ENCODE assay signal across 8 mouse cellular contexts in the genomic region with DNA sequence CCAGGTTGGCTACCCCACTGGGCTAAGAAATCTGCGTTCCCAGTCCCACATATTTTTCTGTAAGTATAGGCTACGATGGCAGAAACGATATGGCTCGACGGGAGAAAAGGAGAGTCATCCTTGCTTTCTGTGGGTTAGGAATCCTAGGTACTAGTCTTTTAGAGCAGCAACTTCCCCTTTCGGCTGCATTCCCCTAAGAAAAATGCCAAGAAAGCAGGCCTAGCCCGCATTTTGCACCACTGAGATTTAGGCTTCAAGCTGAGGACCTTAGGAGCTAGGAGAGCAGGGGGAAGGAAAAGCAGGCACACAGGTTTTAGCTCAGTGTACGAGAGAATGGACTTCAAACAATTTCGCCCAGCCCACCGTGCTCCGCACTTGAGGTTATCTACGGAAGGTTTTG. TPM values are rescaled to one million over a fixed set of nuclear protein-coding genes. Genes with fewer than 3 reads are reported as not detected.
DNase-seq lines count a peak whose midpoint lies in the region; ATAC-seq lines count a peak whose summit lies in the region.

No protein-coding gene starts in this region.

- H3K4me3 ChIP-seq in intestine, embryonic 15.5 days (replicated peaks) = peak overlapping the region; percentile 57
- peak overlapping the region; percentile 60 for H3K4me3 ChIP-seq in midbrain, embryonic 12.5 days

- H3K9ac ChIP-seq in intestine, embryonic 15.5 days = peak overlapping the region; percentile 39
- peak overlapping the region; percentile 81; the same call in 1 of the 2 replicates for H3K9ac ChIP-seq in midbrain, embryonic 12.5 days (replicated peaks)

- no peaks in the 10 kb centered on the region for H3K9me3 ChIP-seq in intestine, embryonic 15.5 days
- H3K9me3 ChIP-seq in midbrain, embryonic 12.5 days = no peaks in the 10 kb centered on the region

- H3K36me3 ChIP-seq in intestine, embryonic 15.5 days = no peaks in the 10 kb centered on the region
- no peaks in the 10 kb centered on the region for H3K36me3 ChIP-seq in midbrain, embryonic 12.5 days

- intact Hi-C loops in left cerebral cortex, postnatal 10 days (cut with DNase I) = no loop called here

- DNase-seq in CD4-positive, CD25-positive, alpha-beta regulatory T cell, adult 2 months (ENCODE audit: low read depth, low spot score) = peak; percentile 7
- peak; percentile 2 for DNase-seq in thymus, postnatal 25 days
- DNase-seq in thymus, adult 18-20 months = no peak
- no peak for DNase-seq in left cerebral cortex, postnatal 10 days (ENCODE audit: extremely low spot score in 1 of 2, low spot score in 2 of 2)
- DNase-seq in left cerebral cortex, adult 11 months (ENCODE audit: low spot score) = no peak

- no peak for ATAC-seq in CD4-positive, CD25-positive, alpha-beta regulatory T cell, adult 4 months
- no peak for ATAC-seq in intestine, embryonic 15.5 days
- no peak for ATAC-seq in midbrain, embryonic 12.5 days (ENCODE audit: low FRiP score, low read depth)

- H3K4me2 ChIP-seq in intestine, embryonic 15.5 days (replicated peaks) = peak overlapping the region; percentile 58
- H3K4me2 ChIP-seq in midbrain, embryonic 12.5 days (replicated peaks) = peak overlapping the region; percentile 58

- no peak overlapping the region for H3K27ac ChIP-seq in intestine, embryonic 15.5 days
- no peak overlapping the region for H3K27ac ChIP-seq in midbrain, embryonic 12.5 days (replicated peaks)

- WGBS in intestine, embryonic 15.5 days = 26% methylated on average over 12 of the region's 12 CpGs
- WGBS in midbrain, embryonic 12.5 days = 38% methylated on average over 12 of the region's 12 CpGs

- H3K27me3 ChIP-seq in intestine, embryonic 15.5 days (replicated peaks) = no peaks in the 10 kb centered on the region
- no peaks in the 10 kb centered on the region for H3K27me3 ChIP-seq in midbrain, embryonic 12.5 days

- no peaks in the 10 kb centered on the region for H3K4me1 ChIP-seq in intestine, embryonic 15.5 days (replicated peaks)
- H3K4me1 ChIP-seq in midbrain, embryonic 12.5 days = no peaks in the 10 kb centered on the region

RNA-seq across cellular contexts. Expression of gene Rap2c, which starts 0.9 kb away (rescaled TPM):
- 10 to 100 TPM; 18.7 to 22.5 TPM for polyA plus RNA-seq in CD4-positive, CD25-positive, alpha-beta regulatory T cell, adult 4 months (2017; shearing (Covaris generic))
- polyA plus RNA-seq in intestine, embryonic 15.5 days (2015; fragmentation: Nextera tagmentation; extraction: Ambion mirVana) = 17.3 and 20.7 TPM in 2 replicates
- 22.3 and 24.4 TPM in 2 replicates for polyA plus RNA-seq in midbrain, embryonic 12.5 days (2016; fragmentation: Nextera tagmentation; extraction: Ambion mirVana)
- 10 to 100 TPM; 28.8 to 29.9 TPM for total RNA-seq in left cerebral cortex, postnatal 10 days (2021)

Comparison
In these comparisons a context has a peak if more than half of its experiments do, and no peak if none do; other contexts are left out.
1. DNase-seq: peak in CD4-positive, CD25-positive, alpha-beta regulatory T cell, adult 2 months (single experiment) and thymus, postnatal 25 days (single experiment); none in thymus, adult 18-20 months (0 of 2), left cerebral cortex, postnatal 10 days (0 of 2) and left cerebral cortex, adult 11 months (single experiment).